Mouse (Mus musculus): Measurements from ENCODE around the gene Lcn12. TPM values are rescaled to one million over a fixed set of nuclear protein-coding genes. Genes with fewer than 3 reads are reported as not detected.

Lcn12 gene
- total RNA-seq, 4 experiments from 2014 or later = not detected

- DNase-seq (ENCODE audit: low spot score in 2 of 2) = no peak
Observed at GRCm38 (mm10) chr2:25497846-25498575, 4.3 kb upstream of the Lcn12 start.

GRCm38 (mm10) chr2:25496462-25496861 is 2.8 kb upstream of the Lcn12 start:
- no peak for DNase-seq (ENCODE audit: low spot score in 2 of 2)

GRCm38 (mm10) chr2:25492988-25493387 is 723 bp downstream of the Lcn12 start:
- no peak for DNase-seq (ENCODE audit: low spot score in 2 of 2)

GRCm38 (mm10) chr2:25488671-25489068 is 5.0 kb downstream of the Lcn12 start:
- no peak for DNase-seq (ENCODE audit: low spot score in 2 of 2)

GRCm38 (mm10) chr2:25487965-25488670 is 5.6 kb downstream of the Lcn12 start:
- DNase-seq (ENCODE audit: low spot score in 2 of 2) = no peak

- DNase-seq (ENCODE audit: low spot score in 2 of 2) = no peak
Observed at GRCm38 (mm10) chr2:25484901-25485647, 8.6 kb downstream of the Lcn12 start.

GRCm38 (mm10) chr2:25482969-25483368 is 10.7 kb downstream of the Lcn12 start:
- DNase-seq (ENCODE audit: low spot score in 2 of 2) = no peak

GRCm38 (mm10) chr2:25480541-25480940 is 13.2 kb downstream of the Lcn12 start:
- no peak for DNase-seq (ENCODE audit: low spot score in 2 of 2)

GRCm38 (mm10) chr2:25479551-25480311 is 14.0 kb downstream of the Lcn12 start:
- DNase-seq (ENCODE audit: low spot score in 2 of 2) = no peak

GRCm38 (mm10) chr2:25477967-25478675 is 15.6 kb downstream of the Lcn12 start:
- DNase-seq (ENCODE audit: low spot score in 2 of 2) = peak; percentile 55 to 59

- DNase-seq (ENCODE audit: low spot score in 2 of 2) = no peak
Observed at GRCm38 (mm10) chr2:25477541-25477940, 16.2 kb downstream of the Lcn12 start.

- DNase-seq (ENCODE audit: low spot score in 2 of 2) = no peak
Observed at GRCm38 (mm10) chr2:25472550-25472949, 21.2 kb downstream of the Lcn12 start.

- DNase-seq (ENCODE audit: low spot score in 2 of 2) = no peak
Observed at GRCm38 (mm10) chr2:25469969-25470368, 23.7 kb downstream of the Lcn12 start, which contains the start of gene Ptgds. Gene Ptgds (minus strand): TSS chr2:25470046.

- no peak for DNase-seq (ENCODE audit: low spot score in 2 of 2)
Observed at GRCm38 (mm10) chr2:25468962-25469915, 24.5 kb downstream of the Lcn12 start.

- no peak for DNase-seq (ENCODE audit: low spot score in 2 of 2)
Observed at GRCm38 (mm10) chr2:25467606-25468303, 26.0 kb downstream of the Lcn12 start.

GRCm38 (mm10) chr2:25465816-25466635 is 27.7 kb downstream of the Lcn12 start:
- DNase-seq (ENCODE audit: low spot score in 2 of 2) = no peak

- no peak for DNase-seq (ENCODE audit: low spot score in 2 of 2)
Observed at GRCm38 (mm10) chr2:25465256-25465655, 28.5 kb downstream of the Lcn12 start.

- DNase-seq (ENCODE audit: low spot score in 2 of 2) = no peak
Observed at GRCm38 (mm10) chr2:25463630-25464029, 30.1 kb downstream of the Lcn12 start.
